In genomic region chr2:144245464-144245863, GRCm38 (mm10) we compare ENCODE assay signal across 8 mouse cellular contexts. TPM values are rescaled to one million over a fixed set of nuclear protein-coding genes. Genes with fewer than 3 reads are reported as not detected.
A peak's percentile ranks its signal among the peaks of the same experiment; 100 is the strongest.
DNase-seq lines count a peak whose midpoint lies in the region; ATAC-seq and TF ChIP-seq lines count a peak whose summit lies in the region.

No protein-coding gene starts in this region.

- no peak for TF ChIP-seq POLR2A in liver, adult 2 months (IDR thresholded peaks at IDR 0.05; ENCODE audit: extremely low read depth, insufficient read depth, low read length)
- TF ChIP-seq POLR2A in lung, adult 2 months (IDR thresholded peaks at IDR 0.05; ENCODE audit: borderline replicate concordance, extremely low read depth, low read depth, low read length): no peak

- H3K9ac ChIP-seq in liver, adult 2 months (ENCODE audit: low read depth, low read length): peak overlapping the region; percentile 9; the same call in 1 of the 2 replicates
- no peak overlapping the region for H3K9ac ChIP-seq in liver, embryonic 11.5 days (ENCODE audit: low read depth, low read length)

- H3K4me1 ChIP-seq in liver, adult 2 months (ENCODE audit: control insufficient read depth, insufficient read depth, low read length): peaks cover 10% of the 10 kb centered on the region
- H3K4me1 ChIP-seq in liver, embryonic 11.5 days (replicated peaks; ENCODE audit: control insufficient read depth, insufficient read depth, low read length): 0 out of 2 replicates have a peak, but pooled peaks cover 2% of the 10 kb centered on the region
- H3K4me1 ChIP-seq in lung, adult 2 months (ENCODE audit: control insufficient read depth, insufficient read depth, low read length): peaks cover 13% of the 10 kb centered on the region

- no peaks in the 10 kb centered on the region for H3K27me3 ChIP-seq in liver, adult 2 months (ENCODE audit: control insufficient read depth, insufficient read depth, low read length)
- H3K27me3 ChIP-seq in liver, embryonic 11.5 days (replicated peaks; ENCODE audit: control insufficient read depth, insufficient read depth, low read length): no peaks in the 10 kb centered on the region
- no peaks in the 10 kb centered on the region for H3K27me3 ChIP-seq in splenic B cell, adult 2 months (ENCODE audit: control insufficient read depth, insufficient read depth, low read length, poor library complexity, severe bottlenecking)

- no peaks in the 10 kb centered on the region for H3K79me2 ChIP-seq in liver, adult 2 months (ENCODE audit: control insufficient read depth, insufficient read depth, low read length)

- ATAC-seq in liver, embryonic 11.5 days (replicated peaks; ENCODE audit: low FRiP score): no peak

- H3K9me3 ChIP-seq in liver, embryonic 11.5 days (ENCODE audit: control insufficient read depth, low read length): no peaks in the 10 kb centered on the region

- peak; percentile 66 for DNase-seq in gastrocnemius, adult 18-20 months (ENCODE audit: low spot score)
- DNase-seq in gastrocnemius, postnatal 10 days: no peak
- DNase-seq in liver, adult 2 months (ENCODE audit: extremely low read depth, low read depth, low spot score): no peak
- DNase-seq in liver, embryonic 11.5 days (ENCODE audit: low spot score): no peak
- peak; percentile 54 for DNase-seq in lung, adult 2 months
- peak; percentile 66 for DNase-seq in splenic B cell, adult 2 months (ENCODE audit: low read depth, low spot score)
- no peak for DNase-seq in neural tube, embryonic 10.5 days (ENCODE audit: extremely low spot score, low spot score)
- no peak for DNase-seq in embryo, embryonic 10 days (ENCODE audit: low spot score)

- peaks cover 11% of the 10 kb centered on the region for H3K36me3 ChIP-seq in liver, adult 2 months (ENCODE audit: control insufficient read depth, insufficient read depth, low read length)
- H3K36me3 ChIP-seq in liver, embryonic 11.5 days (ENCODE audit: control insufficient read depth, insufficient read depth, low read length): peaks cover 8% of the 10 kb centered on the region; the same call in 1 of the 2 replicates
- H3K36me3 ChIP-seq in splenic B cell, adult 2 months (ENCODE audit: control insufficient read depth, insufficient read depth, low read length, poor library complexity, severe bottlenecking): peaks cover 8% of the 10 kb centered on the region

- no peak for TF ChIP-seq CTCF in liver, adult 2 months (IDR thresholded peaks at IDR 0.05; ENCODE audit: low read depth, low read length)
- no peak for TF ChIP-seq CTCF in lung, adult 2 months (IDR thresholded peaks at IDR 0.05; ENCODE audit: insufficient read depth, low read length)

- WGBS in liver, adult 2 months: 84% methylated on average over 7 of the region's 7 CpGs
- WGBS in liver, embryonic 11.5 days: 64% methylated on average over 7 of the region's 7 CpGs
- 44% methylated on average over 7 of the region's 7 CpGs for WGBS in lung, adult 2 months

- no peak overlapping the region for H3K4me3 ChIP-seq in liver, adult 2 months (ENCODE audit: insufficient read depth, low read depth, low read length)
- no peak overlapping the region for H3K4me3 ChIP-seq in liver, embryonic 11.5 days (ENCODE audit: low read depth, low read length)
- no peak overlapping the region for H3K4me3 ChIP-seq in lung, adult 2 months (replicated peaks; ENCODE audit: extremely low read depth, low read depth, low read length)

- H3K27ac ChIP-seq in liver, adult 2 months (replicated peaks; ENCODE audit: insufficient read depth, low read depth, low read length): no peak overlapping the region
- no peak overlapping the region for H3K27ac ChIP-seq in liver, embryonic 11.5 days (ENCODE audit: low read depth, low read length)

- no peak overlapping the region for H3K4me2 ChIP-seq in liver, embryonic 11.5 days

RNA-seq across cellular contexts. Expression of gene Mgme1, which starts 25.0 kb away (rescaled TPM):
- 10 to 100 TPM; 10.9 to 11.0 TPM for total RNA-seq in gastrocnemius, adult 18-20 months (2021)
- 1 to 10 TPM; 5.9 to 6.3 TPM for total RNA-seq in gastrocnemius, postnatal 10 days (2021)
- total RNA-seq in liver, adult 2 months (2014; rRNA removed): 6.8 and 7.2 TPM in 2 replicates
- polyA plus RNA-seq in liver, adult 2 months (2012; rRNA removed): 3.0 and 3.5 TPM in 2 replicates
- 26.0 and 26.6 TPM in 2 replicates for polyA plus RNA-seq in liver, embryonic 11.5 days (2014; fragmentation: Nextera tagmentation; extraction: Ambion mirVana)
- 2.6 and 3.9 TPM in 2 replicates for polyA plus RNA-seq in lung, adult 2 months (2012; rRNA removed)

RNA-seq across cellular contexts. Expression of gene Snx5, which starts 25.2 kb away (rescaled TPM):
- 10 to 100 TPM; 55.8 to 58.1 TPM for total RNA-seq in gastrocnemius, adult 18-20 months (2021)
- total RNA-seq in gastrocnemius, postnatal 10 days (2021): 10 to 100 TPM; 64.5 to 79.8 TPM
- total RNA-seq in liver, adult 2 months (2014; rRNA removed): 60.3 and 62.4 TPM in 2 replicates
- polyA plus RNA-seq in liver, adult 2 months (2012; rRNA removed): 17.2 and 21.8 TPM in 2 replicates
- polyA plus RNA-seq in liver, embryonic 11.5 days (2014; fragmentation: Nextera tagmentation; extraction: Ambion mirVana): 168 and 171 TPM in 2 replicates
- polyA plus RNA-seq in lung, adult 2 months (2012; rRNA removed): 29.7 and 34.7 TPM in 2 replicates

Comparison
In these comparisons a context has a peak if more than half of its experiments do, and no peak if none do; other contexts are left out.
1. DNase-seq: peak in gastrocnemius, adult 18-20 months (single experiment), lung, adult 2 months (single experiment) and splenic B cell, adult 2 months (single experiment); none in gastrocnemius, postnatal 10 days (single experiment), liver, adult 2 months (single experiment), liver, embryonic 11.5 days (single experiment), neural tube, embryonic 10.5 days (single experiment) and embryo, embryonic 10 days (single experiment).